Mouse (Mus musculus) neural tube, embryonic 11.5 days (tissue): Measurements from ENCODE around the gene Hils1. TPM values are rescaled to one million over a fixed set of nuclear protein-coding genes. Genes with fewer than 3 reads are reported as not detected.

Experiments used
- ATAC-seq: fragments of 200-750 bp; cut with Nextera tagmentation; 2 replicates; pipeline ENCODE4 v1.8.0; 2017; ENCODE audit warnings: moderate number of reproducible peaks, mild to moderate bottlenecking, moderate TSS enrichment, moderate library complexity; ENCODE audit not compliant: insufficient read depth, low FRiP score, low TSS enrichment
- DNase-seq: peaks from one replicate; pipeline ENCODE4 v3.0.0-alpha.2; 2015; ENCODE audit warnings: low spot score
- H3K27ac ChIP-seq: fragments of 300-500 bp; sonication (generic); 2 replicates; pipeline ENCODE4 v1.5.1; 2014; ENCODE audit warnings: low read depth, mild to moderate bottlenecking, low read length
- H3K27me3 ChIP-seq: fragments of 300-500 bp; sonication (generic); 2 replicates; pipeline ENCODE4 v1.6.1; 2014; ENCODE audit warnings: mild to moderate bottlenecking, low read length, mixed read lengths; ENCODE audit not compliant: control insufficient read depth, insufficient read depth
- H3K36me3 ChIP-seq: fragments of 300-500 bp; sonication (generic); 2 replicates; pipeline ENCODE4 v1.6.1; 2014; ENCODE audit warnings: mild to moderate bottlenecking, low read length, moderate library complexity, mixed read lengths; ENCODE audit not compliant: control insufficient read depth, insufficient read depth
- H3K4me1 ChIP-seq: fragments of 300-500 bp; sonication (generic); 2 replicates; pipeline ENCODE4 v1.6.1; 2014; ENCODE audit warnings: low read length, mixed read lengths; ENCODE audit not compliant: control insufficient read depth, insufficient read depth
- H3K4me2 ChIP-seq: fragments of 300-500 bp; sonication (generic); 2 replicates; pipeline ENCODE4 v1.6.1; 2014; ENCODE audit warnings: low read depth, mild to moderate bottlenecking, moderate library complexity
- H3K4me3 ChIP-seq: fragments of 300-500 bp; sonication (generic); 2 replicates; pipeline ENCODE4 v1.5.1; 2014; ENCODE audit warnings: low read depth, low read length
- H3K9ac ChIP-seq: fragments of 300-500 bp; sonication (generic); 2 replicates; pipeline ENCODE4 v1.6.1; 2014; ENCODE audit warnings: mild to moderate bottlenecking, low read length
- H3K9me3 ChIP-seq: fragments of 300-500 bp; sonication (generic); 2 replicates; pipeline ENCODE4 v1.6.1; 2016; ENCODE audit warnings: low read length; ENCODE audit not compliant: control insufficient read depth
- WGBS: fragments of 180-500 bp; shearing (Covaris S2); extraction: QIAGEN DNeasy Blood & Tissue Kit; methylation state at CpG from one replicate; pipeline ENCODE4 v1.1.7; 2014; 5-methylcytosine and 5-hydroxymethylcytosine counted together
- polyA plus RNA-seq: library from polyadenylated mRNA; unstranded; fragments of >200 nt; fragmentation: Nextera tagmentation; extraction: Ambion mirVana; gene quantifications from 2 replicates; pipeline ENCODE4 v1.2.1, GENCODE M21; 2014

Hils1 gene
- polyA plus RNA-seq, 1 experiment from 2014 or later, result not detected

GRCm38 (mm10) chr11:94992754-94993606 lies 25.6 kb downstream of the Hils1 start:
- Histone ChIP-seq H3K36me3 (peaks cover 2% of the 10 kb centered on the region; the same call in 1 of the 2 replicates), H3K4me2 (peak overlapping the region; percentile 100), H3K4me1 (peaks cover 51% of the 10 kb centered on the region), H3K4me3 (peak overlapping the region; percentile 98), H3K9me3 (no peaks in the 10 kb centered on the region), H3K9ac (peak overlapping the region; percentile 96), H3K27ac (no peak overlapping the region), H3K27me3 (no peaks in the 10 kb centered on the region)
- DNase-seq, result no peak
- ATAC-seq, result no peak
- 2% methylated on average over 22 of the region's 22 CpGs for WGBS

GRCm38 (mm10) chr11:94994208-94994814 lies 26.9 kb downstream of the Hils1 start:
- H3K4me1 ChIP-seq, result peaks cover 52% of the 10 kb centered on the region
- no peak overlapping the region for H3K27ac ChIP-seq
- peak overlapping the region; percentile 96 for H3K9ac ChIP-seq
- peaks cover 5% of the 10 kb centered on the region; the same call in 1 of the 2 replicates for H3K36me3 ChIP-seq
- no peaks in the 10 kb centered on the region for H3K27me3 ChIP-seq
- ATAC-seq, result no peak
- H3K4me2 ChIP-seq, result peak overlapping the region; percentile 100
- WGBS, result 50% methylated on average over 10 of the region's 10 CpGs
- H3K9me3 ChIP-seq, result no peaks in the 10 kb centered on the region
- DNase-seq, result no peak
- H3K4me3 ChIP-seq, result peak overlapping the region; percentile 98

- WGBS, result 85% methylated on average over 11 of the region's 11 CpGs
- ATAC-seq (no peak), DNase-seq (no peak)
- Histone ChIP-seq H3K4me2 (peak overlapping the region; percentile 100), H3K9ac (no peak overlapping the region; the same call in 1 of the 2 replicates), H3K4me3 (peak overlapping the region; percentile 98), H3K9me3 (no peaks in the 10 kb centered on the region), H3K27me3 (no peaks in the 10 kb centered on the region), H3K36me3 (peaks cover 6% of the 10 kb centered on the region; the same call in 1 of the 2 replicates), H3K4me1 (peaks cover 54% of the 10 kb centered on the region), H3K27ac (no peak overlapping the region)
These were observed 27.8 kb downstream of the Hils1 start for GRCm38 (mm10) chr11:94994947-94995772.

- no peak overlapping the region for H3K27ac ChIP-seq
These were observed 28.7 kb downstream of the Hils1 start for GRCm38 (mm10) chr11:94996101-94996500.

GRCm38 (mm10) chr11:94996984-94997383 lies 29.6 kb downstream of the Hils1 start:
- Histone ChIP-seq H3K4me1 (peaks cover 59% of the 10 kb centered on the region), H3K9me3 (no peaks in the 10 kb centered on the region), H3K36me3 (peaks cover 11% of the 10 kb centered on the region), H3K4me2 (no peak overlapping the region), H3K27me3 (no peaks in the 10 kb centered on the region), H3K27ac (no peak overlapping the region), H3K4me3 (peak overlapping the region; percentile 6; the same call in 1 of the 2 replicates), H3K9ac (no peak overlapping the region)
- ATAC-seq, result no peak
- 98% methylated on average over 6 of the region's 6 CpGs for WGBS
- no peak for DNase-seq

More at GRCm38 (mm10) chr11:94996101-94996500, 28.7 kb downstream of the Hils1 start:
- Histone ChIP-seq H3K36me3 (peaks cover 9% of the 10 kb centered on the region; the same call in 1 of the 2 replicates), H3K4me1 (peaks cover 56% of the 10 kb centered on the region), H3K9ac (no peak overlapping the region), H3K4me2 (no peak overlapping the region), H3K9me3 (no peaks in the 10 kb centered on the region), H3K4me3 (no peak overlapping the region), H3K27me3 (no peaks in the 10 kb centered on the region)
- 87% methylated on average over 8 of the region's 8 CpGs for WGBS
- no peak for DNase-seq
- no peak for ATAC-seq

- Histone ChIP-seq H3K4me2 (no peak overlapping the region), H3K4me3 (no peak overlapping the region; the same call in 1 of the 2 replicates), H3K36me3 (peaks cover 17% of the 10 kb centered on the region), H3K4me1 (peaks cover 58% of the 10 kb centered on the region), H3K27ac (no peak overlapping the region), H3K9ac (no peak overlapping the region), H3K9me3 (no peaks in the 10 kb centered on the region), H3K27me3 (no peaks in the 10 kb centered on the region)
- WGBS, result 64% methylated on average over 5 of the region's 5 CpGs
- no peak for DNase-seq
- no peak for ATAC-seq
These were observed 30.2 kb downstream of the Hils1 start for GRCm38 (mm10) chr11:94997596-94997995.

- Histone ChIP-seq H3K27ac (0 out of 2 replicates have a peak overlapping the region, but pooled peaks have one; percentile 20), H3K4me1 (peaks cover 53% of the 10 kb centered on the region), H3K9me3 (no peaks in the 10 kb centered on the region), H3K4me3 (no peak overlapping the region; the same call in 1 of the 2 replicates), H3K36me3 (peaks cover 19% of the 10 kb centered on the region), H3K27me3 (no peaks in the 10 kb centered on the region), H3K9ac (no peak overlapping the region), H3K4me2 (no peak overlapping the region; the same call in 1 of the 2 replicates)
- DNase-seq (no peak), ATAC-seq (no peak)
- WGBS, result 84% methylated on average over 16 of the region's 16 CpGs
These were observed 30.7 kb downstream of the Hils1 start for GRCm38 (mm10) chr11:94998041-94998531.

GRCm38 (mm10) chr11:95000128-95000527 lies 32.7 kb downstream of the Hils1 start:
- Histone ChIP-seq H3K4me2 (0 out of 2 replicates have a peak overlapping the region, but pooled peaks have one; percentile 16), H3K27me3 (no peaks in the 10 kb centered on the region), H3K4me1 (peaks cover 32% of the 10 kb centered on the region), H3K36me3 (peaks cover 19% of the 10 kb centered on the region), H3K9ac (peak overlapping the region; percentile 29; the same call in 1 of the 2 replicates), H3K4me3 (no peak overlapping the region), H3K27ac (peak overlapping the region; percentile 63), H3K9me3 (no peaks in the 10 kb centered on the region)
- no peak for DNase-seq
- ATAC-seq, result no peak
- 68% methylated on average over 8 of the region's 8 CpGs for WGBS
